ENCODE assay signal across 28 mouse cellular contexts in the genomic region with DNA sequence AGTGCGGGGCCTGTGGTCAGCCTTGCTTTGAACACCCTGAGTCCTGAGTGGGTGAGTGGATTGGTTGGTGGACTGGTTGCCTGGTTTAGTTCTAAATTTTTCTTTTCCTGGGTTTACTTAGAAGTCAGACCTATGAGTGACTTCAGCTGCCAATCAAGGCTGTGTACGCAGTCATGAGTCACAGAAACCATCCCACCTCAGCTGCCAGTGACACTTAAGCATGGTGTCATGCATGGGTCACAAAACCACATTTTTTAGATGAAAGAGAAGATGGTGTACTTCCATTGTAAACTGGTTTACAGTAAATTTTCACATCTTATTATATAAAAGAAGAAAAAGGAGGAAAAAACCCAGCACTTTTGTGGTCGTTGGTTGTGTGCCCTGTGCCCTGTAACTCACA. TPM values are rescaled to one million over a fixed set of nuclear protein-coding genes. Genes with fewer than 3 reads are reported as not detected.
DNase-seq lines count a peak whose midpoint lies in the region; TF ChIP-seq lines count a peak whose summit lies in the region.
"Had no signal": no experiment of that assay in that cellular context is flagged by ENCODE, and none has a peak within 500 bp of the region (broad histone marks: within the 10 kb centered on the region; RNA-seq: fewer than 3 reads in every experiment).

No protein-coding gene starts in this region.

- no peak overlapping the region for H3ac ChIP-seq in myocyte (ENCODE audit: control insufficient read depth, insufficient read length)

- H3K4me3 ChIP-seq in gastrocnemius, adult 2 months = no peak overlapping the region
- no peak overlapping the region for H3K4me3 ChIP-seq in myocyte
- H3K4me3 ChIP-seq: embryonic facial prominence, embryonic 10.5 days; embryonic facial prominence, embryonic 13.5 days; erythroblast, embryonic 14.5 days; forebrain, embryonic 12.5 days; forebrain, embryonic 15.5 days; heart, embryonic 13.5 days; hindbrain, embryonic 15.5 days; intestine, embryonic 15.5 days had no signal

- DNase-seq in gastrocnemius, adult 2 months = no peak
- no peak for DNase-seq in gastrocnemius, adult 18-20 months (ENCODE audit: low spot score)
- peak; percentile 81 for DNase-seq in 416B (ENCODE audit: low read depth)
- DNase-seq in lung, postnatal 25 days (ENCODE audit: low spot score) = no peak
- DNase-seq in kidney, postnatal 14 days = no peak
- DNase-seq: adrenal gland, postnatal 10 days; cerebellum, adult 11 months; cerebellum, adult 2 months; cerebellum, adult 9-11 months; cerebellum, postnatal 25 days; gastrocnemius, postnatal 14 days; heart, postnatal 14 days; heart, postnatal 4 days; kidney, adult 11 months had no signal

- no peak for TF ChIP-seq POLR2A in myocyte (IDR thresholded peaks at IDR 0.05; ENCODE audit: insufficient read length, low read depth)

- no peaks in the 10 kb centered on the region for H3K36me3 ChIP-seq in myocyte (ENCODE audit: control insufficient read depth, insufficient read depth)

- intact Hi-C loops in gastrocnemius, adult 2 months (cut with DNase I) = no loop called here

- no peaks in the 10 kb centered on the region for H3K27me3 ChIP-seq in myocyte (ENCODE audit: control insufficient read depth, insufficient read depth, insufficient read length)
- H3K27me3 ChIP-seq: CH12.LX; embryonic facial prominence, embryonic 13.5 days; forebrain, embryonic 12.5 days; forebrain, embryonic 15.5 days; heart, embryonic 13.5 days; hindbrain, embryonic 15.5 days; intestine, embryonic 15.5 days; Patski had no signal

- H3K27ac ChIP-seq in gastrocnemius, adult 2 months = peak overlapping the region; percentile 97
- H3K27ac ChIP-seq: embryonic facial prominence, embryonic 10.5 days; forebrain, embryonic 12.5 days; forebrain, embryonic 15.5 days; hindbrain, embryonic 15.5 days had no signal

- TF ChIP-seq CTCF in gastrocnemius, adult 2 months (IDR thresholded peaks at IDR 0.05) = no peak

- H3K79me2 ChIP-seq in myocyte (ENCODE audit: control insufficient read depth, insufficient read depth) = no peaks in the 10 kb centered on the region

- H3K4me2 ChIP-seq in myocyte (ENCODE audit: low read depth) = peak overlapping the region; percentile 16
- H3K4me2 ChIP-seq: embryonic facial prominence, embryonic 13.5 days; forebrain, embryonic 12.5 days; forebrain, embryonic 15.5 days; heart, embryonic 13.5 days; hindbrain, embryonic 15.5 days; intestine, embryonic 15.5 days had no signal

TF ChIP-seq in myocyte, 11 proteins besides CTCF, POLR2A, EP300 and RAD21:
- TF ChIP-seq MYOD1 (IDR thresholded peaks at IDR 0.05; ENCODE audit: control insufficient read depth in 1 of 3, insufficient read length in 2 of 3, low read depth in 2 of 3) (peak in 2 of 3 experiments; percentile 35 to 57), TCF3 (IDR thresholded peaks at IDR 0.05; ENCODE audit: insufficient read length, low read depth) (no peak)

RNA-seq across cellular contexts. Expression of gene Mustn1, which starts 1.2 kb away (rescaled TPM):
- total RNA-seq in gastrocnemius, adult 2 months (2021) = 10 to 100 TPM; 53.6 to 65.4 TPM
- total RNA-seq in gastrocnemius, adult 18-20 months (2021) = 100 to 1,000 TPM in 1 of 2 experiments, 10 to 100 TPM in 1; 81.2 to 174 TPM
- 143 TPM for polyA plus RNA-seq in myocyte (2012; fragmentation: generic; extraction: Trizol)

RNA-seq across cellular contexts. Expression of gene Itih4, which starts 8.4 kb away (rescaled TPM):
- total RNA-seq in gastrocnemius, adult 2 months (2021) = under 1 TPM; 0.11 to 0.13 TPM
- under 1 TPM; 0.09 to 1.00 TPM for total RNA-seq in gastrocnemius, adult 18-20 months (2021)
- polyA plus RNA-seq in myocyte (2012; fragmentation: generic; extraction: Trizol) = 0.06 TPM
- total RNA-seq: CH12.LX; common myeloid progenitor, adult 5-6 weeks; gastrocnemius, postnatal 14 days had no signal
- polyA plus RNA-seq: embryonic facial prominence, embryonic 10.5 days; embryonic facial prominence, embryonic 13.5 days; forebrain, embryonic 12.5 days; forebrain, embryonic 15.5 days; G1E; hindbrain, embryonic 11.5 days; hindbrain, embryonic 15.5 days had no signal

RNA-seq across cellular contexts. Expression of gene Itih3, which starts 45.7 kb away (rescaled TPM):
- total RNA-seq in gastrocnemius, adult 2 months (2021) = under 1 TPM; 0.10 to 0.25 TPM
- total RNA-seq in gastrocnemius, adult 18-20 months (2021) = under 1 TPM; 0.37 to 0.40 TPM
- 0.04 TPM for polyA plus RNA-seq in myocyte (2012; fragmentation: generic; extraction: Trizol)
- total RNA-seq: CH12.LX; common myeloid progenitor, adult 5-6 weeks; G1E had no signal
- polyA plus RNA-seq: embryonic facial prominence, embryonic 10.5 days; embryonic facial prominence, embryonic 13.5 days; G1E; hindbrain, embryonic 11.5 days had no signal

RNA-seq across cellular contexts. Expression of gene Tmem110, which starts 52.4 kb away (rescaled TPM):
- 10 to 100 TPM in 1 of 2 experiments, 1 to 10 TPM in 1; 6.2 to 12.6 TPM for total RNA-seq in gastrocnemius, adult 2 months (2021)
- 10 to 100 TPM in 1 of 2 experiments, 1 to 10 TPM in 1; 5.9 to 10.2 TPM for total RNA-seq in gastrocnemius, adult 18-20 months (2021)
- 9.1 TPM for polyA plus RNA-seq in myocyte (2012; fragmentation: generic; extraction: Trizol)
